Mouse (Mus musculus) urinary bladder, postnatal 4 days (tissue): ENCODE measurements around the gene Srms.
"Not testable (repeated sequence)": the region's sequence is repeated elsewhere in the genome, so short reads cannot be mapped to it uniquely, and the experiment has no call there.

Source experiments
- DNase-seq, 2 experiments: peaks; one replicate each; pipeline ENCODE4 v3.0.0; 2021 to 2022; ENCODE audit warnings: low spot score in 2 of 2

The Srms gene

DNA sequence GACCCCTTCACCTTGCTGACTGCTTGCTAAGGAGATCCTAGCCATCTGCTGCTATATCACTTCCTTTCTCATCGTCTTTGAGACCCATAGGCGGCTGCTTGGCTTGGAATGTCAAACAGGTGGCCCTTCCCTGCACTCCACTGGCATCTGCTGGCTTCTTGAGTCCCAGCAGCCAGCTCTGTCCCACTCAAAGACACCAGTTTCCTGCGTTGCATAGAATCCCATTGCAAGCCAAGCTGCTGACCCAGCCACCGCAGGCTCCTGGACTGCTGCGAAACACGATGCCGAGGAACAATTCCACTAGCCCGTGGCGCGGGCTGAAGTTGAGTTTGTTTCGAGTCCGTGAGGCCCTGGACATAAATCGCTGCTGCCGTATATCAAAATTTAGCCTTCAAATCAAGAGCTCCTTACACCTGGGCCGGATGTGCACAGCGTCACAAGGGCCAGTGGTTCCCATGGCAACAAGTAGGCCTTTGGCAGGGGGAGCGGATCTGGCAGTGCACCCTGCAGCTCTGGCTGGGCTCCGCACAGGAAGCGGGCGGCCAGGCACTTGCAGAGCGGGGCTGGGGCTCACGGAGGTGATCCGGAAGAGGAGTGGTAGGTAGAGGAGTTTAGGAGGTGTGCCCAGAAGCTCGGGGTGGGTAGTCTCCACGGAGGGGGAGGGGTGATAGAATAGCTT is 6.7 kb upstream of the Srms start, which contains the start of gene Fndc11:
Fndc11 (plus strand) TSS at position 476 of the 679 bp plus-strand sequence.
- peak; percentile 59 to 76 for DNase-seq

DNA sequence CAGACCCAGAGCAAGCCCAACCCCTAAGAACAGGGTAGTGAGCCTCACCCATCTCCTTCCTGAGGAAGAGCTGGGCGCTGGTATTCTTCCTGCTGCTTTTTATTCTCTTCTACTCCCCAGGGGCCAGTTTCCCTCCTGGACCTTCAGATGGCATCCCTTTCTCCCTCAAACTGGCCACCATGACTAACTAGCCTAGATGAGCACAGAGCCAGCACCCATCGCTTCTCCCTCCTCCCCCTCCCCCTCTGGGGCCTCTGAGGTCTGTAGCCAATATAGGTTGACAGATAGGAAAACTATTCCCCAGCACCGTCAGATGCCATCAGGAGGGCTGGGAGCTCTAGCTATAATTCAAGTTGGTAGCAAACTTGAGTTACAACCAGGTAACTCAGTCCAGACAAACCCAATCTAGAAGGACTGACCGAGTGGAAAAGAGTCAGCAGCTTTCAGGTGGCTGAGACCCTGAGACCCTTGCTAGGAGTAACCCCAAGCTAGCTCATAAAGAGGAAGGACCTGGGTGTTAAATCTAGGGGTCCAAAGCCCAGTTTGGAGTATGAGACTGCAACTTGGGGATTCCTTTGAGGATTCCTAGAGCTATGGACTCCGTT is 6.0 kb upstream of the Srms start:
- no peak for DNase-seq

- DNase-seq = no peak
Measured at GRCm38 (mm10) chr2:181216037-181216436, 3.1 kb upstream of the Srms start.

DNA sequence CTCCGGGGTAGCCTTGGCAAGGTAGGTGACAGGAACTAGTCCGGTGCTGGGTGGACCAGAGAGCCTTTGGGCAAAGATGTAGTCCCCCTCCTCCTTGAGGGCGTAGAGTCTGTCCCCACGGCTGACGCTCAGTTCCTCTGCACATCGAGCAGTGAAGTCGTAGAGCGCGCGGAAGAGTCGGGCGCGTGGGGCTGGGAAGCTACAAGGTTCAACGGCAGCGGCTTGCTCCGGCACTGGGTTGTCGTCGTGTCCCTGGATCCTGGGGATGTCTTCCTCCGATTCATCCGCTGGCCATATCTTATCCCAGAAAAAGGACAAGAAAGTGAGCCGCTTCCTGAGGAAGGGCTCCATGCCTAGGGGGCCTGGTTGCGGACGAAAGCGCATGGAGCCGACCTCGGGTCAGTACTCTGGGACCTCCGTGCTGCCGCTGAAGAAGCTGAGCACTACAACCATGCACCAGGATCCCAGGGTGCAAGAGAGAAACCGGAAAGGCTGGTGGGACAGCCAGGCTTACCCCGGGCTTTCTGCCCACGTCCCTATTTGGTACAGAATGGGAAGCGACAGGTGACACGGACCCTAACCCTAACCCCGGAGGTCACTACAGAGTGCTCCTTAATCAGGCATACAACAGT is 480 bp downstream of the Srms start:
- no peak for DNase-seq

- no peak for DNase-seq
Measured at GRCm38 (mm10) chr2:181206118-181206517, 6.9 kb downstream of the Srms start.

GRCm38 (mm10) chr2:181205678-181206077 is 7.3 kb downstream of the Srms start:
- DNase-seq = no peak

DNA sequence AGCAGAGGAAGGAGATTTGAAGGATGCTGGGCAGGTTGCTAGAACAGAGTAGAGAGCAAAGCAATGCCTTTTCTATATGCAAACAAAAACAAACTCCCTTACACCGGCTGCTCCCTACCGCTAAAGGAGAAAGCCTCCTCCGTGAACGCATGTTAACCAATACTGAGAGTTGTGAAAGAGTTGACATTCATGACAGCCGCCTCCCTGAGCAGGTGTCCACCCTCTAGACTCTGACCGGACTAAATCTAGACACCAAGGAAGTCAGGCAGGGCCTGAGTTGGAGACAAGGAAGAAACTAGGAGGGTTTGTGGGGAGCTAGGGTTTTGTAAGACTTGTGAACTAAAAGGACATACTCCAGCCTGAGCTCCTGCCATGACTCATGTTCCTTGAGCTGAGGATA is 10.1 kb downstream of the Srms start:
- DNase-seq = no peak

DNA sequence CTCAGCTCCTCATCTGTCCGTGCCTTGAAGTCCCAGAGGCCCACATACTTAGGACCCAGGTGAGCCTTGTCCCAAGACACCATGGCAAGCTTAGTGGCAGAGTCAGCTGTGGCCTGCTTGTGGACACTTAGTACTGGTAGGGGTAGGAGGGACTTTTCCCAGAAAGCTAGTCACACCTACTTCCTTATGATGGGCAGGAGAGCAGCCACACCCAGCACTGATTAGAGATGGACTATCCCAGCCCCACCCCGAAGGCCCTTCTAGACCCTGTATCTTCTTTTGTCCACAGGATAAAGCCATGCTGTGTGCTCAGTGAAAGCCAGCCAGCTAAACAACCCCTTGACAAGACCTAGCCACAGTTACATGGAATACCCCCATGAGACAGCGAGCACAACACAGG is 10.6 kb downstream of the Srms start, which contains the start of gene Ptk6:
Ptk6 (minus strand) TSS at position 368 of the 400 bp plus-strand sequence.
- no peak for DNase-seq

DNA sequence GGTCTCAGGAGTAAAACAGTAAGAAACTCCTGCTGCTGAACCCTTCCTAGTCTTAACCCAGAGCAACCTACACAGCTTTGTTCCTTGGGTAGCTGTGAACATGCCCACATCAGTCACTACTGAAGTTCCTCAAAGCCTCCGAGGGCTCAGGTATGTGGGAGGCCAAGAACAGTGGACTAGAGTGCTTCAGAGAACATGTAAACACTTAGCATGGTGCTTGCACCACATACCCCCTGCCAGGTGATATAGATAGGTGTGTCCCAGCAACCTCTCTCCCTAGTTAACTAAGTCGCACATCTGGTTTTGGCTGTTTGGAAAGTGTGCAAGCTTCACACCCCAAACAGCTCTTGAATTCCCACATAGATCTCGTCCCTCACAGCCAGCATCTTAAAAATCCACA is 11.4 kb downstream of the Srms start:
- DNase-seq = no peak

DNA sequence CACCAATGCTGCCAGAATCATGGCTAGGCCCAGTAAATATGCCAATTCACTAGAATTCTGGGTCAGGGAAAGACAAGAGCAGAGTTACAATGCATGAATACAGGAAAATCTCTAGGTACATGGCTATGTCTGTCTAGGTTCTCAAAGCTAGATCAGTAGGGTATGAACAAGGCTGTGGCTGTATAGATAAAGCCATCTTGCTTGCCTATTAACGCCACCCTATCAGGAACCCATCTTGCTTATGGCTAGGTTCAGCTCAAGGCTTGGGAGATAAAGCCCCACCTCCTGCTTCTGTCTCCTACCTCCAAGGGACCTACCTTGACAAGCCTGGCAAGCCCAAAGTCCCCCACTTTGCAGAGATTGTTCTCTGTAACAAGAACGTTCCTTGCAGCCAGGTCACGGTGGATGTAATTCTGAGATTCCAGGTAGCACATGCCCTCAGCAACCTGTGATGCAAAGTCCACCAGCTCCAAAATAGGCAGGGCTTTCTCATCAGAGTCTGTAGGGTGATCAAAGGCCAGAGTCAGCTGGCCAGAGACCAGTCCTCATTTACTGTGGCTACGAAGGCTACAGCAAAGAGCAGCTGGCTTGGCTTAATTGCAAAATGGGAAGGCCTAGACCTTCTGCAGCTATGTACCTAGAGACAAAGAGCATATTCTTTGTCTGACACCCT is 16.2 kb downstream of the Srms start:
- DNase-seq = no peak

DNA sequence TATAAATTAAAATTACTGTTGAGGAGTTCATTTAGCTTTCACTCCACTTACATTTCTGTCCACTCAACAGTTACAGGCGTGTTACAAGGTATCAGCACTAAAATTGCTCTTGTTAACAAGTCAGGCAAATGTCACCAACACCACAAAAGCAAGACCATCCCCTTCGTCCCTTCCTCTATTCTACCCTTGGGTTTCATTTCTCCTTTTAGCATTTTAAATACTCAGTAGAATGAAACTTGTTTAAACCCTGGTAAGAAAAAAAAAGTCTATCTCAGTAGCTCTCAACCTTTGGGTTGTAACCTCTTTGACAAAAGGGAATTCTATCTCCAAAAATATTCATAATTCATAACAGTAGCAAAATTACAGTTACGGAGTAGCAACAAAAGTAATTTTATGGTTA is 19.9 kb downstream of the Srms start:
- no peak for DNase-seq

GRCm38 (mm10) chr2:181191936-181192335 is 21.0 kb downstream of the Srms start:
- DNase-seq = no peak

- not testable (repeated sequence) for DNase-seq
Measured at GRCm38 (mm10) chr2:181191385-181191784, 21.6 kb downstream of the Srms start.

DNA sequence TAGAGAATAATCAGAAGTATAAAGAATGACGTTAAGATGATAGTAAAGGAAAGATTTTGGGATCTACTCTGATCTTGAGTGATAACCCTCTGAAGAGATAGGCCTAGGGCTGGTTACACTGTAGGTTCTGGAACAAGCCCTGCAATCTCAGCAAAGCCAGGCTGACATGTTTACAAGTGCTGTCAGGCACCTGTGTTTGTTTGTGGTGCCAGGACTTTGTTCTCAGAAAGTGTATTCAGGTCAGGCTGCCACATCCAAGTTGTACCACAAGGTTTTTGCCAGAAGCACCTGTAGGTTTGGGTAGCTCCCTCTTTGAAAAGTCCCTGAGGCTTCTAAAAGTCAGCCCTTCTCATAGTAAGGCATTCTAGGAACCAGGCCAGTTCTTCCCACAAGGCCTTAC is 23.7 kb downstream of the Srms start:
- DNase-seq = no peak

DNA sequence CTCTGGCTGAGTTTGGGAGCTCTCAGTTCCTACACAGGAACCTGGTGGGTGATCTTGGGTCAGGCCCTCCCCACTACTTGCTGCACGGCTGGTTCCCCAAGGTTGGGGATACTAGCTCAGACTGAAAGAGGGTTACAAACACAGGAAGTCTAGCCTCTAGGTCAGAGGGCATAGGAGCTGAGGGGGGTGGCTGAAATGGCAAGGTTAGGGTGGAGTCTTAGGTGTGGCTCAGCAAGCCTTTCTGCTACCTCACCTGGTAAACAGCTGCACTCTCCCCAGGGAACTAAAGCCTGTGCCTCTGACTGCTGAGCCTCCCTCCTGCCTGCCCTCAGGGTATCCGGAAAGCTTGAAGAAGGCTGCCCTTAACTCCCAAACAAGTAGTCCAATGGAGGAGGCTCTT is 24.3 kb downstream of the Srms start:
- no peak for DNase-seq

- peak; percentile 90 to 92 for DNase-seq
Measured at GRCm38 (mm10) chr2:181187121-181188000, 25.6 kb downstream of the Srms start, which contains the start of gene Ppdpf. Gene Ppdpf, plus strand, starts transcription at chr2:181187247.

GRCm38 (mm10) chr2:181186635-181187034 is 26.4 kb downstream of the Srms start:
- peak; percentile 73 to 83 for DNase-seq

DNA sequence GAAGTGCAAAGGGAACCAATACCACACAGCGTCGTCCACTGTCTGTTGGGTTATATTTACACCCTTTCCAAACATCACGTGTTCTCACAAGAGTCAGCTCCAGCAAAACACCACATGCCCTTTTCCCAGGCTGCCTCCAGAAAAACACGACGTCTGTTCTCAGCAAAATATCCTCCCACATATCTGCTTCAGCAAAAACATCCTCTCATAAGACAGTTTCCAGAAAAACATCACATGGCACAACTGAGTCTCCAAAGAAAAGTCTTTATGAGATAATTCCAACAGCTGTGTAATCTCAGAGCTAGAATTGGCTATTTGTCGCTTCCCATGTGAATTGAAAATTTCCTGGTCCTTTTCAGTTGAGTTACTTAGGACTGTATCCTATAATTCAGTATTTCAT is 32.1 kb downstream of the Srms start:
- DNase-seq = no peak

DNA sequence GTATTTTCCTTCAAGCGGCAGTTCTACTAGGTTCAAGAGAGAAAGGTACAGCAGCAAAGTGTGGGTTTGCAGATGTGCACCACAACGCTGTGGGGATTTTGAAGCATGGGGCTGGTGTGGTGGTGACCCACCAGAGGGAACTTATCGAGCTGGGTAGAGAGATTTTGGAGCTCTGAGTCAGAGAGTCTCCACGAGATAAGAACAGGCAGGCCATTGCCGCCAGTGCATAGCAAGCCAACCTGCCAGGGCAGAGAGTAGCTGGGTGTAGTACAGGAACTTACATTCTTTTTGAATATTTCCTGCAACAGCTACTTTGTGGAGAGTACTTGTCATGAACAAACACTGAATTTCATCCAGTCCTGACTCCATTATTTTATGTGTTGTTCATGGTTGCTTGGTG is 34.5 kb downstream of the Srms start:
- DNase-seq = no peak

GRCm38 (mm10) chr2:181178015-181178414 is 35.0 kb downstream of the Srms start:
- DNase-seq = no peak

DNA sequence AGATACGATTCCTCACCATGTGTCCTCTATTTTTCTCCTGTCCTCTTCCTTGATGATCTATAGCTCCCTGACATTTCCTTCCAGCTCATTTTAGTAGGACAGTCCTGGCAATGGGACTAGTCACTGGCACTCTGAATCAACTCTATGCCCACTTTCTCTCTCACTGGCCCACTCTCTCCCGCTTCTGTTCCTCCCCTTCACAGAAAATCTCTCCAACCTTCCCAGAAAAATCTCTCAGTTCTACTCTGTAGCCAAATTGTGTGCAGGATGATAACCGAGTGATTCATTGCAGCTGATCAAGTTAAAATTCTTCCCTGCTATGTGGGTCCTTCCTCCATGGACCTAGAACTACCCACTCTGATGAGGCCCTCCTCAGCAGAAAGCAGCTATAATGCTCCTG is 38.3 kb downstream of the Srms start:
- DNase-seq = no peak
